23 mouse cellular contexts compared by ENCODE assay signal in the genomic region with DNA sequence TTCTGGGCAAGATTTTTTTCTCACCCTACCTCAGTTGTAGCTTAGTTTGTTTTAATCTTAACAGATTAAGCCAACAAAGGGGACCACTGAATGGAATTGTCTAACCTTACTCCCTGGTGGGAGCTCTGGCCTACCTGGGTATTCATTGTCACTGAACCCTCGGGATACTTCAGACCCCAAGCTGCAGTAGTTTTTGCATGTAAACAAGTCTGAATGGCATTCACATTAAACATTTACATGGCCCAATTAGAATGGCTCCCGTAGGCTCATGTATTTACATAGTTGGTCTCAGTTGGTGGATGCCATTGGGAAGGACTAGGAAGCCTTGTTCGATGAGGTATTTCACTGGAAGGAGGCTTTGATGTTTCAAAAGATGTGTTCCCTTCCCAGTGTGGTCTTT.
"Had no signal": no experiment of that assay in that cellular context is flagged by ENCODE, and none has a peak within 500 bp of the region (broad histone marks: within the 10 kb centered on the region; RNA-seq: fewer than 3 reads in every experiment).

No protein-coding gene starts in this region.

- H3K27ac ChIP-seq: lung, embryonic 15.5 days; macrophage; midbrain, embryonic 10.5 days; midbrain, embryonic 12.5 days; neural tube, embryonic 13.5 days; neural tube, embryonic 15.5 days had no signal

- H3K9me3 ChIP-seq: lung, embryonic 15.5 days; megakaryocyte, embryonic 14.5 days; midbrain, embryonic 10.5 days; midbrain, embryonic 12.5 days; neural tube, embryonic 13.5 days; neural tube, embryonic 15.5 days had no signal

- ATAC-seq: liver, postnatal 0 days; lung, postnatal 0 days; midbrain, embryonic 16.5 days had no signal

- H3K36me3 ChIP-seq: lung, embryonic 15.5 days; midbrain, embryonic 10.5 days; midbrain, embryonic 12.5 days; neural tube, embryonic 13.5 days; neural tube, embryonic 15.5 days had no signal

- DNase-seq: liver, postnatal 0 days; lung, adult 2 months; lung, postnatal 14 days; lung, postnatal 36 days; midbrain, embryonic 14.5 days; retina, postnatal 1 day; right cerebral cortex, adult 18-20 months; right cerebral cortex, postnatal 25 days; right cerebral cortex, postnatal 4 days; spleen, adult 18-20 months; thymus, adult 18-20 months; thymus, postnatal 14 days; thymus, postnatal 36 days had no signal

- H3K4me3 ChIP-seq: lung, embryonic 15.5 days; megakaryocyte, embryonic 14.5 days; midbrain, embryonic 10.5 days; midbrain, embryonic 12.5 days; myocyte; neural tube, embryonic 13.5 days; neural tube, embryonic 15.5 days had no signal

- H3K9ac ChIP-seq: liver, postnatal 0 days; lung, embryonic 15.5 days; midbrain, embryonic 12.5 days; neural tube, embryonic 13.5 days; neural tube, embryonic 15.5 days had no signal

- H3K4me2 ChIP-seq: lung, embryonic 15.5 days; midbrain, embryonic 12.5 days; neural tube, embryonic 13.5 days; neural tube, embryonic 15.5 days had no signal

- H3K27me3 ChIP-seq: lung, embryonic 15.5 days; megakaryocyte, embryonic 14.5 days; midbrain, embryonic 12.5 days; neural tube, embryonic 13.5 days; neural tube, embryonic 15.5 days had no signal
